Mouse (Mus musculus) olfactory bulb, adult 2 months (tissue): Measurements from ENCODE around the gene Rhot1.

Experiments used
- CTCF ChIP-seq: fragments of 200-500 bp; IDR thresholded peaks from 2 replicates; pipeline ENCODE4 v1.5.1; 2012; ENCODE audit warnings: low read depth, mild to moderate bottlenecking, low read length, moderate library complexity; ENCODE audit not compliant: insufficient read depth
- POLR2A ChIP-seq: fragments of 200-500 bp; IDR thresholded peaks from 2 replicates; pipeline ENCODE4 v1.6.1; 2012; ENCODE audit warnings: mild to moderate bottlenecking, low read depth, low read length, moderate library complexity; ENCODE audit not compliant: insufficient read depth

GRCm38 (mm10) chr11:80295066-80295465 lies 86.2 kb downstream of the Rhot1 start:
- no peak for TF ChIP-seq POLR2A
- no peak for TF ChIP-seq CTCF
